Mouse (Mus musculus) sigmoid colon, adult 10 weeks (tissue): ENCODE results near the gene Gnl1. TPM values are rescaled to one million over a fixed set of nuclear protein-coding genes. Genes with fewer than 3 reads are reported as not detected.

Experiments
- polyA plus RNA-seq: library from polyadenylated mRNA; stranded (reverse); fragments of 350-450 nt; fragmentation: Illumina TruSeq; extraction: RNeasy Lipid Tissue Mini Kit (QIAGEN cat#74804); gene quantifications from one replicate; pipeline ENCODE4 v1.2.3, GENCODE M21; 2014; ENCODE audit warnings: low read depth, low replicate concordance

Gnl1 gene
- 1.1 TPM for polyA plus RNA-seq

DNA sequence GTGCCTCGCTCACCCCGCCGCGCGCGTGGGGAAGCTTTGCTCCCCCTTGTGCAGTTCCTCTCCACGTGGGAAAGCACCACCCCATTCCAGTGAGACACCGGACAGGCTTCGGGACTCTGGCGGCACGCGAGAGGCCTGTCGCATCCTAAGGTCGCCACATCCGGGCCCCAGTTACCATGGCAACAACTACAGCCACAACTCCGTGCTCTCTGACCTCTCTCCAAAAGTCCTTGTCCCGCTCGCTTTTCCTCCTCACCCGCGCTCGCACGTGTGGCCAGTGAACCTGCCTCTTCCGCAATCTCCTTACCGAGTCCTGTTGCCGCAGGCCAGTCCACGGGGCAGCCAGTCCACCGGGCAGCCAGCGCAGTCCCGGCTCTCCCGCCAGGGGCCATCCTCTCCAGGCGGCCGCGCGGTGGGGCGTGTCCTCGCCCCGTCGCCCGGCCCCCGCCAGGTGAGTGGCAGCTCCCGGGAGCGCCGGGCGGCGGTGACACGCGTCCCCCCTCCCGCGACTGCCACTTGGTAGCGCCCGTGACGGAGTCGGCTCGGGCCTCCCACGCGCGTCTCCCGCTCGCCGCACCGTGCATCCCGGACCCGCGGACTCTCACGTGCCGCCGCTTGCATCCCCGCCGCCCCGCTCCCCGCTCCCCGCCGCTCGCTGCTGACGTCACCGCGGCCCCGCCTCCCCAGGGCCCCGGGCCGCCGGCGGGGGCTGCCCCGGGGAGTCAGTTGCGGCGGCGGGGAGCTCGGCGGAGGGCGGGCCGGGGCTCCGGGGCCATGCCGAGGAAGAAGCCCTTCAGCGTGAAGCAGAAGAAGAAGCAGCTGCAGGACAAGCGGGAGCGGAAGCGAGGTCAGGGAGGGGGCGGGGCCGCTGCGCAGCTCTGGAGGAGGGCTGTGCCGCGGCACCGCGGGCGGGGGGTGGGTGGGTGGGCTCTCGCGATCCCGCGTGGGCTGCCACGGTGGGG, at the start of gene Gnl1, which contains the start of gene Prr3:
Gene Gnl1, plus strand, starts transcription at position 451 of the 962 bp plus-strand sequence.
Gene Prr3, minus strand, starts transcription at position 836 of the 962 bp plus-strand sequence.

DNA sequence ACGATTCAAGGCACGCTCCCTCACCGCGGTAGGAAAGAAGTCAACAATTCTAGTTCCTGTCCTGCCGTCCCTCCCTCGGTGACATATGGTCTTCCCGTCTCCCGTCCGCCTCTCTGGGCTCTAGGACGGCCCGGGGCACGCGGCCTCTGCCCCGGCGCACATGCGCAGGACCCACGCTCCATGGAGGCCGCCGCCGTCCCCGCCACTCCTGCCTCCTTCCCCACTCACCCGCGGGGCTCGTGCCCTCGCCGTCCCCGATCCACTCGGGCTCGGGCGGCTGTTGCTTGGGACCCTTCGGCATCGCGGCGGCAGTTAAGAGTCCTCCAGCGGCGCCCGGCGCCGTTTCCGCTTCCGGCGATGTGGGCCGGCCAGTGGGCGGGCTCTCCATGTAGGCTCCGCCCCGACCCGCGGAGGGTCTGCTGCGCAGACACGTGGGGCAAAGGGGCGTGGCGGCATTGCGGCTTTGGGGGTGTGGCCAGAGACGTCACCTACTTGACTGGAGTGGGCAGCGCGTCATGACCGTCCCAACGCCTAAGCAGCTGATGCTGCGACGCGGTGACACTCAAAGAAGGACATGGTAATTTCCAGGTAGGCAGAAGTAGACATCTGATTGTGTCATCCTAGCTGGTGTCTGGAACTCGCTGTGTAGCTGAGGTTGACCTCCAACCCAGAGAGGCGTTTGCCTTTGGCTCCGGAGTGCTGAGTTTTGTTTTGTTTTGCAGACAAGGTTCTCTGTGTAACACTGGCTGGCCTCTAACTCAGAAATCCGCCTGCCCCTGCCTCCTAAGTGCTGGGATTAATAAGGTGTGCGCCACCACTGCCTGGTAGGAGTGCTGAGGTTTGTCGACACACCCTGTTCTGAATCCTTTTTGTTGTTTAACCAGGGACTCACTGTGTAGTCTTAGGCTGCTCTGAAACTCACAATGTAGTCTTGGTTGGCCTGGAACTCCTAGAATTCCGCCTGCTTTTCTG, 9.9 kb upstream of the Gnl1 start, which contains the start of gene Abcf1:
Gene Abcf1, minus strand, starts transcription at position 344 of the 972 bp plus-strand sequence.

DNA sequence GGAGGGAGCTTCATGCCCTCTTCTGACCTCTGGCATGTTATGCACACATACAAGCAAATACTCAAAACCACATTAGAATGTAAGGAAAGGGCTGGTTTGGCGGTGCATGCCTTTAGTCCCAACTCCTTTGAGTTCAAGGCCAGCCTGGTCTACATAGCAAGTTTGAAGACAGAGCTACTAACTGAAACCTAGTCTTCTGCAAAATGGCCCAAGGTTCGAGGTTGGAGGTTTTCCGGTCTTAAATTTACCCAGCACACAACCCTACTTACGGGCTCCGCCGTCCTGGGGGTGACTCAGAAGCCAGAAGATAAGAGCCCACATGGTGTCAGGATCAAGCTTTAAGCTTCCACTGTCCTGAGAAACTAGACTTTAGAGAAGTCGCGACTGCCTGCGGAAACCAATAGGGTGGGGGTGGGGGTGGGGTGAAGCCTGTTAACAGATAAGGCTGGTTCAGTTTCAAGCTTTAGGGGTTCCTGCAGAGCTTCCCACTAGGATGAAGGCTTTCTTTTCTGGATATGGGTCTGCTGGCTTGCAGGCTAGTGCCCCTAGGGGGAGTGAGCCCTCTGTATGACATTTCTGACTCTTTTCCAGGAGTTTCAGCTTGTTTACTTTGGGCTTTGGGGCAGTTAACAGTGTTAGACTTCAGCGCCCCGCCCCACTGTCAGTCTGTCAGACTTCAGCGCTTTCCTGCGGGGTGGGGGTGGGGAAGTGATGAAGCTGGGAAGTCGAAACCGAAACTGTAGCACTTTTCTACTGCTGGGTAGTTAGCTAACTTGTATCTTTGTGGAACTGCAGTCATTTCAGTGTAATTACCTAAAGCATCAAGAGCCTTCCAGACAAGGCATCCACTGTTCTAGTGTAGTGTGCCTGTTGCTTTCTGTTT, 40.8 kb downstream of the Gnl1 start, which contains the start of gene H2-T24:
Gene H2-T24, minus strand, starts transcription at position 370 of the 883 bp plus-strand sequence.

DNA sequence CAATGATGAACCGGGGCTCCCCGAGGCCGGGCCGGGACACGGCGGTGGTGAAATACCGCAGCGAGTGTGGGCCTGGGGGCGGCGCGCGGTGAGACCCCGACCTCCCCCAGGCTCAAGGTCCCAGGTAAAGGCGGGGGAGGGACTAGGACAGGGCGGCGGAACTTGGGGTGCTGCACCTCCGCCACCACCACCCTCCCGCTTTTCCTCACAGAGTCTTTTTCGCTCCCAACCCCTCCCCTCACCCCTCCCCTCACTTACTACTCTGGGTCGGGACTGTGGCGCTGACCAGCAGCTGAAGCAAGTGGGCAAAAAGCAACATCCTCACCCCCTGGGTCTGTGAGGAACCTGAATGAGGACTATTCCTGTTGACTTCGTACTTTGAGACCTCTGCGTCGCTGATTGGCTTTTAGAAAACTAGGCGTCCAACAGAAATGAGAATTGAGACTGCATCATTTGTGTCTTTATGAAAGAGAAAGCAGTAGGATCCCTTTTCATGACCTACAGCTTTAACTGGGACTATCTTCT, 52.8 kb downstream of the Gnl1 start, which contains the start of gene H2-T23:
Gene H2-T23, minus strand, starts transcription at position 505 of the 525 bp plus-strand sequence.

Other genes with a start within 250 kb of the Gnl1 start
- 3.5 TPM for gene Ier3, start 158.2 kb upstream of the Gnl1 start, polyA plus RNA-seq
- 8.4 TPM for gene Flot1, start 156.6 kb upstream of the Gnl1 start, polyA plus RNA-seq
- 32.5 TPM for gene Tubb5, start 141.5 kb upstream of the Gnl1 start, polyA plus RNA-seq
- 12.7 TPM for gene Mdc1, start 138.3 kb upstream of the Gnl1 start, polyA plus RNA-seq
- gene Nrm, start 118.5 kb upstream of the Gnl1 start, polyA plus RNA-seq = 3.1 TPM
- gene Ppp1r18, start 114.3 kb upstream of the Gnl1 start, polyA plus RNA-seq = 1.8 TPM
- gene Dhx16, start 100.0 kb upstream of the Gnl1 start, polyA plus RNA-seq = 32.7 TPM
- gene 2310061I04Rik, start 82.4 kb upstream of the Gnl1 start, polyA plus RNA-seq = 25.9 TPM
- 14.4 TPM for gene Atat1, start 69.8 kb upstream of the Gnl1 start, polyA plus RNA-seq
- gene Mrps18b, start 63.5 kb upstream of the Gnl1 start, polyA plus RNA-seq = 11.0 TPM
- gene Ppp1r10, start 63.4 kb upstream of the Gnl1 start, polyA plus RNA-seq = 49.3 TPM
- gene Abcf1, start 10.1 kb upstream of the Gnl1 start, polyA plus RNA-seq = 41.4 TPM
- 3.3 TPM for gene Prr3, start 385 bp downstream of the Gnl1 start, polyA plus RNA-seq
- 4.8 TPM for gene H2-T24, start 40.7 kb downstream of the Gnl1 start, polyA plus RNA-seq
- gene H2-T23, start 53.0 kb downstream of the Gnl1 start, polyA plus RNA-seq = 10.6 TPM
- gene H2-T22, start 62.9 kb downstream of the Gnl1 start, polyA plus RNA-seq = 14.1 TPM
- not detected for gene Gm6034, start 63.1 kb downstream of the Gnl1 start, polyA plus RNA-seq
- gene Gm11127, start 78.5 kb downstream of the Gnl1 start, polyA plus RNA-seq = not detected
- gene Gm19684, start 141.8 kb downstream of the Gnl1 start, polyA plus RNA-seq = not detected
- gene Gm7030, start 149.6 kb downstream of the Gnl1 start, polyA plus RNA-seq = not detected
- 0.88 TPM for gene Gm8909, start 188.7 kb downstream of the Gnl1 start, polyA plus RNA-seq
- gene H2-T3, start 210.4 kb downstream of the Gnl1 start, polyA plus RNA-seq = 5.0 TPM